Mouse (Mus musculus) heart, adult 2 months (tissue): Measurements from ENCODE around the gene Gm36028.

Experiments used
- CTCF ChIP-seq: fragments of 200-600 bp; IDR thresholded peaks from 2 replicates; pipeline ENCODE4 v1.8.1; 2022; ENCODE audit warnings: antibody characterized with exemption, mild to moderate bottlenecking, moderate library complexity
- EP300 ChIP-seq: fragments of 200-500 bp; IDR thresholded peaks from 2 replicates; pipeline ENCODE4 v1.6.1; 2011; ENCODE audit warnings: low read depth, low read length, control low read depth; ENCODE audit not compliant: insufficient read depth
- POLR2A ChIP-seq: fragments of 200-500 bp; IDR thresholded peaks from 2 replicates; pipeline ENCODE4 v1.6.1; 2011; ENCODE audit warnings: mild to moderate bottlenecking, low read depth, low read length, control low read depth; ENCODE audit not compliant: insufficient read depth

GRCm38 (mm10) chr16:37869470-37870231 lies 8.7 kb upstream of the Gm36028 start:
- TF ChIP-seq CTCF, result peak; percentile 19; the same call in 1 of the 2 replicates
- TF ChIP-seq POLR2A, result no peak
- TF ChIP-seq EP300, result no peak
